Mouse (Mus musculus) G1E (cell line): Measurements from ENCODE around the gene Lnp1.

ENCODE experiments used
- CTCF ChIP-seq: IDR thresholded peaks from 2 replicates; pipeline ENCODE4 v1.5.1; 2012; ENCODE audit warnings: low read depth, low read length, inconsistent platforms, mixed read lengths
- POLR2AphosphoS5 ChIP-seq: IDR thresholded peaks from 2 replicates; pipeline ENCODE4 v1.6.1; 2012; ENCODE audit warnings: low read depth, low read length, inconsistent platforms; ENCODE audit not compliant: insufficient replicate concordance

- TF ChIP-seq CTCF (no peak), POLR2AphosphoS5 (no peak)
Measured at GRCm38 (mm10) chr16:56974646-56975045, 46.8 kb upstream of the Lnp1 start.
